Mouse (Mus musculus) adrenal gland (tissue): Measurements from ENCODE around the gene Prrg1.
"Not testable (repeated sequence)": the region's sequence is repeated elsewhere in the genome, so short reads cannot be mapped to it uniquely, and the experiment has no call there.

Experiments
- intact Hi-C: fragments of 180-260 bp; cut with DNase I; formaldehyde crosslinking; loops from one replicate; pipeline ENCODE4 v1.15.1; 2025
- long read RNA-seq, 2 experiments: library from polyadenylated mRNA; unstranded; transcript quantifications; one replicate each; pipeline ENCODE4 v2.0.0; 2020; ENCODE audit warnings: borderline replicate concordance in 1 of 2; ENCODE audit not compliant: insufficient replicate concordance in 1 of 2

The Prrg1 gene
- long read RNA-seq, experiment 1, partial matches to known transcripts, result 0 of 2 reads
- long read RNA-seq, experiment 1, other reads (novel, unspliced or antisense), result 2 of 2 reads
- long read RNA-seq, experiment 2, result 0 reads

GRCm38 (mm10) chrX:78583202-78584004, at the start of gene Prrg1:
Prrg1 (minus strand) TSS chrX:78583896.
- intact Hi-C loops, result no loop called here

GRCm38 (mm10) chrX:78605814-78606213, 22.1 kb upstream of the Prrg1 start:
- intact Hi-C loops, result no loop called here

- intact Hi-C loops, result no loop called here
Measured at GRCm38 (mm10) chrX:78593138-78593537, 9.4 kb upstream of the Prrg1 start.

- intact Hi-C loops, result no loop called here
Measured at GRCm38 (mm10) chrX:78582854-78583201, 868 bp downstream of the Prrg1 start.

- intact Hi-C loops, result no loop called here
Measured at GRCm38 (mm10) chrX:78563451-78563850, 20.2 kb downstream of the Prrg1 start.

GRCm38 (mm10) chrX:78553399-78553798, 30.3 kb downstream of the Prrg1 start:
- intact Hi-C loops, result no loop called here

GRCm38 (mm10) chrX:78552704-78553103, 31.0 kb downstream of the Prrg1 start:
- intact Hi-C loops, result no loop called here

- intact Hi-C loops, result no loop called here
Measured at GRCm38 (mm10) chrX:78547696-78548095, 36.0 kb downstream of the Prrg1 start.

GRCm38 (mm10) chrX:78539734-78540133, 44.0 kb downstream of the Prrg1 start:
- intact Hi-C loops, result no loop called here

- intact Hi-C loops, result no loop called here
Measured at GRCm38 (mm10) chrX:78538632-78539316, 44.9 kb downstream of the Prrg1 start.

GRCm38 (mm10) chrX:78518301-78518700, 65.4 kb downstream of the Prrg1 start:
- intact Hi-C loops, result no loop called here

- intact Hi-C loops, result no loop called here
Measured at GRCm38 (mm10) chrX:78482987-78483386, 100.7 kb downstream of the Prrg1 start.

- intact Hi-C loops, result no loop called here
Measured at GRCm38 (mm10) chrX:78479710-78480109, 104.0 kb downstream of the Prrg1 start.

- intact Hi-C loops, result no loop called here
Measured at GRCm38 (mm10) chrX:78434357-78434756, 149.3 kb downstream of the Prrg1 start.

- intact Hi-C loops, result not testable (repeated sequence)
Measured at GRCm38 (mm10) chrX:78403346-78403745, 180.3 kb downstream of the Prrg1 start.
